Mouse (Mus musculus): ENCODE measurements around the gene Akap10.

GRCm38 (mm10) chr11:61950632-61951031 is 20.6 kb upstream of the Akap10 start:
- TF ChIP-seq CTCF (IDR thresholded peaks at IDR 0.05; ENCODE audit: insufficient read depth, low read length) (peak; percentile 93), POLR2A (IDR thresholded peaks at IDR 0.05; ENCODE audit: borderline replicate concordance, extremely low read depth, low read depth, low read length) (no peak)

Measured in lung, adult 2 months (tissue).